Mouse (Mus musculus) c-Kit-negative CD71-positive TER-119-positive erythroid progenitor cells, embryonic 14.5 days (primary cell): ENCODE results near the gene Vmn1r42.
"Not testable (repeated sequence)": the region's sequence is repeated elsewhere in the genome, so short reads cannot be mapped to it uniquely, and the experiment has no call there.

Source experiments
- DNase-seq: peaks from one replicate; pipeline ENCODE4 v3.0.0-alpha.2; 2013; ENCODE audit warnings: low read depth, low spot score

Vmn1r42 gene

DNA sequence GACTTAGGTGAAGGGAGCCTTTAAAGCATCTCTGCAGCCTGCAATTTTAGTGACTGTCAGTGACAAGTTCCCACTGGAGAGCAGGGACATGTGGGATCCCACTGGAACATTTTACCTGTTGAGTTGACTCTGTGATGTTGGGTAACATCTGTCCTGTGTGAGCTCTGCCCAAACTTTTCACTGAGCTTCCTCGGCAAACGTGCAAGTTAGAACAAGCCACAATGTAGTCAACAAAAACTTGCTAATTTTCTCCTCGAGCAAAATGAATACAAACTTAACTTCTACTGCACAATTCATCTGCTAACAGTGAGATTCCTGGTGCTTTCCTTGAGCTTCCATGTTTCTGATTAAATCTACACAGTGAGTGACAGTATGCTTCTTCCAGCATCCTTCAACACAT, at the start of gene Vmn1r42, which contains the start of gene Vmn1r43:
TSS of gene Vmn1r42 (minus strand) at position 101 of the 400 bp plus-strand sequence.
TSS of gene Vmn1r43 (minus strand) at position 101 of the 400 bp plus-strand sequence.
- DNase-seq: not testable (repeated sequence)

GRCm38 (mm10) chr6:89883812-89884211, 7.6 kb upstream of the Vmn1r42 start:
- no peak for DNase-seq

GRCm38 (mm10) chr6:89883360-89883759, 7.1 kb upstream of the Vmn1r42 start, which contains the start of gene Vmn1r44:
TSS of gene Vmn1r44 (plus strand) at chr6:89883660.
- DNase-seq: no peak

GRCm38 (mm10) chr6:89880867-89881266, 4.7 kb upstream of the Vmn1r42 start:
- no peak for DNase-seq

- DNase-seq: no peak
Observed at GRCm38 (mm10) chr6:89876963-89877362, 750 bp upstream of the Vmn1r42 start.

DNA sequence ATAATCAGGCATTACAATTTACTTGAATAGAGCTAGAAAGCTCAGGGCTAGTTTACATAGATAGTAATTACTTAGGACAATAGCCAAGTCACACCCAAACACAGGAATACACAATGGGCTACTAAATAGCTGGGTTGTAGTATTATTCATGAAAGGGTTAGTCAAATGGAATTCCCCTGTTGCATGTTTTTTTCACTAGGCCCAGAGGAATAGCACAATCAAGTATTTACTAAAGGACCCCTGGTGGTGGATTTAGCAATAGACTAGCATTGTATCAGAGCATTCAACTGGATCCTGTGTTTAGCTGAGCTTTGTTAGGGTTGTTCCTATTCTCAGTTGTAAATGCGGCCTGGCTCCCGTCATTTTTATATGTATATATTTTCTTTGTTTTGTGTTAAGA, 8.2 kb downstream of the Vmn1r42 start:
- no peak for DNase-seq

- no peak for DNase-seq
Observed at GRCm38 (mm10) chr6:89867276-89867675, 8.9 kb downstream of the Vmn1r42 start.

DNA sequence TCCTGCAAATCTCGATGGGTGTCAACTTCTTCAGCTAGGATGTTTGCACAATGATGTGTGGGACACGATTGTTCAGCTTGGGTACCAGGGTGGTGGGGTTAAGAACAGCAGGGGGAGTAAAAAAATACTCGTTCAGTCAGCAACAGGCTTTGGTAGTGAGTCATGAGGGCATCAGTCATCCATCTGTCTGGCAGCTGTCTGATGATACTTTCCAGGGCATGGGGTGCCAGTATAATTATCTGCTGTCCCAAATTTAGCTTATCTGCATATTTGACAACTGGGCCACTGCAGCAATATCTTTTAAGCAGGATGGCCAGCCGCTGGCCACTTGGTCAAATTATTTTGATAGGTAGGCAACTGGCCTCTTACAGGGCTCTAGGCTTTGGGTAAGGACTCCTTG, 12.4 kb downstream of the Vmn1r42 start:
- DNase-seq: no peak

DNA sequence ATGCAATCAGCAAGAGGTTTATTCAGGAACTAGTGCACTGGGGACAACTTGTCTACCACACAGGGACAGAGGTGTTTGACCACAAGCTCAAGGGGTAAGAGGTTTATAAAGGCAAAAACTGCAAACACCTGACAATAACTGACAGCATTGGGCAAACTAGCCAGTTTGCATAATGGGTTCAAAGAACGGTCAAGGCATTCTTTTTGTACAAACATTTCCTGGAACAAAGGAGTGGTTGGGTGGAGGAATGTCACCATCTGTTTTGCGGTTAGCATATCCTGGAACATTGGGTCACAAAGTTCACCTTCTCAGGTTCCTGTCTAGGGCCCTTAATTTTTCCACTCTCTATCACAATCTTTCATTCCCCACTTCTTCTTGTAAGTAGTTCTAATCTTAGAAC, 16.4 kb downstream of the Vmn1r42 start:
- no peak for DNase-seq

DNA sequence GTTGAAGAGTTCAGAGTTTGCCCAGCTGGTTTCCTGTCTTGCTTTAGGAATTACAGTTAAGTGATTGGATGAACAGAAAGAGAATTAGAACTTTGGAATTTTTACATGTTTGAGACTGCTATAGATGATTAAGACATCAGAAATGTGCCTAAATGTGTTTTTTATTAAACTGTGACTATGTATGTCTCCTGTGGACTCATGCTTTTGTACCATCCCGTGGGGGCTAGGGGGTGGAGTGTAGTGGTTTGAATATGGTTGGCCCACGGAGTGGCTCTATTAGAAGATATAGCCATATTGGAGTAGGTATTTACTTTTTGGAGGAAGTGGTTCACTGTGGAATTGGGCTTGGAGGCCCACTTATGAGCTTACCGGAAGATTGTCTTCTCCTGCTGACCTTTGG, 18.7 kb downstream of the Vmn1r42 start:
- no peak for DNase-seq
